Mouse (Mus musculus) adrenal gland, adult 8-10 months (tissue): ENCODE measurements around the gene Mesp1. TPM values are rescaled to one million over a fixed set of nuclear protein-coding genes. Genes with fewer than 3 reads are reported as not detected.

Experiments used
- DNase-seq: peaks from one replicate; pipeline ENCODE4 v3.0.0; 2022
- total RNA-seq, 4 experiments: library from RNA; stranded (reverse); gene quantifications; 2 replicates each; pipeline ENCODE4 v1.2.4; 2022

Mesp1 gene
- not detected for total RNA-seq

DNA sequence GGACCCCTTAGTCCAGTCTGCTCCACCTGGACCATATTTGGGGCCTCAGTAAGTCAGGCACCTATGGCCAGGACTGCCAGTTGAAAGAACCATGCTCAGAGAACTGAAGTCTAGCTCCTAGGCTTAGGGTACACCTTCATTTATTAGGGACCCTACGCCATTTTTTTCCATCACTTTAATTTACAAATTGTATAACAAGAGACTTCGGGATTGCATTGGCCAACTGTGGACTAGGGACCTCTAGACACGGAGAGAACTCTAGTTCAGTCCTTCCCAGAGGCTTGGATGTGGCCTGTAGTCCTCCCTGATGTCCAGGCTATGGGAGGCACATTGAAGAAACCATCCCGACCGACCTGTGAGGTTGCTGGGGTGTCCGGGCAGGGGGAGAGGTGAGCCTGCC lies at the start of gene Mesp1:
Gene Mesp1 (minus strand): TSS at position 101 of the 400 bp plus-strand sequence.
- DNase-seq = no peak

DNA sequence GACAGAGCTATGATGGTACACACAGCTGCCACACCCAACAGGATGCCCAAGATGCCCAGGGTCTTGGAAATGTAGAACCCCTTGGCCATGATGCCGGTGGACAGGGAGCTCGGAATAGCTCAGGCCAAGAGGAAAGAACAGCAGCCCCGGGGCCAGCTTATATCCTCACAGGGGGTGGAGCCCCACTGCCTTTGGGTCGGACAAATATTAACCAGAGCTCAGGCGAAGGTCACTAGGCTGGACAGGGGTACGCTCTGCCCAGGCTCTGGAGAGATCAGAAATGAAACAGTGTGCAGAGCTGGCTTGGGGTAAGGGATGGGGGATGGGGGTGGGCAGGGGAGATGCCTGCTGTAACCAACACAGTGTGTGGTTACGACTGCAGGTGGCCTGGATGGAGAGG lies 48.6 kb upstream of the Mesp1 start:
- DNase-seq = no peak

DNA sequence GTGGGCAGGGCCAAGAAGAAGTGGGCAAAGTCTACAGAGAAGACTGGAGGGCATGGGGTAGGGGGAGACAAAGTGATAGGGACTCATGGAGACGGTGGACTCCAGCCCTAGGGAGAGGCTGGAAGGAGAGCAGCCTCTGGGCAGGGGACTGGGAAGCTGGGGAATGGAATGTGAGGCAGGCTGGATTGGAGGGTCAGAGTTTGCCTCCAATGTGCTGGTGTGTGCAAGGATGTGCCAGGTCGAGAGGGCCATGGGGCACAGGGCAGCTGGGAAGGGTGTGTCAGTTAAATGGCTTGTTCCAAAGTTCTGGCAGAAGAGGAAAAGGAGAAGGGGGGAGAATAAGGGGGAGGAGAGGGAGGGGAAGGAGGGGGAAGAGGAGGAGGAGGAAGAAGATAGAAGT lies 43.7 kb upstream of the Mesp1 start:
- no peak for DNase-seq

DNA sequence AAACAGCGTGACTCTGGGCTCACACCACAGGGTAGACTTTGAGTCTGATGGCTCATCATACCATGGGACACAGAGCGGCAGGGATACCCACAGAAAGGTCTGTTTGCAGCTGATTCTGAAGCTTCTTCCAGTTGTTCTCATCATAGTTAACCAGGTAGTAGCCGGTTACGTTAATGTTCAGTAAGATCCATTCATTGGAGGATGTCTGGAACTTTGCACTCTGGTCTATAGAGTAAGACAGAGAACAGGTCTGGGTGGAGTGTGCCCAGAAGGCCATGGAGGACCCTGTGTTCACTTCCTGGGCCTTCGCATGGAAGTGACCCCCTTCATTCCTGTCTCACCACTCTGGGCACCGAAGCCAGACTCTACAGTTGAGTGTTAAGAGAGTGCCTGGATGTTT lies 41.6 kb upstream of the Mesp1 start:
- no peak for DNase-seq

DNA sequence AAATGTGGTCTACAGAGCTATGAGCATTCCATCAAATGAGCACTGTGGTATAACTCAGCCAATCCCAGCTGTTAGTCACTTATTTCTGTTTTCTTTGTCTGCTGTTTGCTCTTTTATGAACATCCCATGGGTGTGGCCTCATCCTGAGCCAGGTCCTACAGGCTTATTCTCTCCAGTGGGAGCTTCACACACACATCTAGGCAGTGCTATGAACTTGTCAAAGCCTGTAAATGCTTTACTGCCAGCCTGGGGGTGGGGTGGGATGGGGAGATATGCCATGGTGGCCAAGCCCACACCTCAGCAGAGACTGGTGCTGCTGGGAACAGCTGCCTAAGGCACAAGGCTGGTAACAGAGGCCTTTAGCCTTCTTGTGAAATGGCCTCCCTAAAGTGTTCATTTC lies 39.4 kb upstream of the Mesp1 start:
- DNase-seq = no peak

DNA sequence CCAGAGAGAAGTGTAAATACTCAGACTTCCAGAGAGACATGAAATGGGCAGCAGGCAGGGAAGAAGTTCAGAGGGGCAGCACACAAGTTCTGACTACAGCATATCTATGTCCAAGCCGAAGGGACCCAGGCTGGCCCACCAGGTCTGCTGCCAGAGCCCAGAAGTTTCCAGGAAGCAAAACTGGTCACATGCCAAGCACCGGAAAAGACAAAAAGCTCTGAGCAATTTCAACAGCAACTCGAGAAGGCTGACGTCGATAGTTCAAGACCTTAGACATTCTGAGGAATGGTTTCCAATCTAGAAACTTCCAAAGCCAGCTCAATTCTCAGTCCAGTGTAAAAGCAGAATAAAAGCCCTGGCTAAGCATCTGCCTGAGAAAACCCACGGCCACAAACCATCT lies 38.0 kb upstream of the Mesp1 start:
- no peak for DNase-seq

DNA sequence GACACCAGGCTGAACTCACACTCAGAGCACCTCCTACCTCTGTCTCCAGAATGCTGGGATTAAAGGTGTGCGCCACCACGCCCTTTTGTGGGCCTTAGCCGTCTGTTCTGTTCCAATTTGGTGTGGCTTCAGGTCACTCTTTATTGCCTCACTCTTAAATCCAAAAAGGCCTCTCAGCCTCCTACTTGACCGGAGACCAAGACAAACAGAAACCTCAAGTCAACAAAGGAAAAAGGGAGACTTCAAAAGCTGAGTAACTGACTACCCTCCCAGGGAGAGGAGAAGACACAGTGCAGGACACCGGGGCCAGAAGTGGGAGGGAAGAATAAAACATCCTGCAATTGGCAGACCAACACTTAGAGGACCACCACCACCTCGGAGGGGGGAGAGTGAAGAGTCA lies 37.6 kb upstream of the Mesp1 start:
- DNase-seq = no peak

DNA sequence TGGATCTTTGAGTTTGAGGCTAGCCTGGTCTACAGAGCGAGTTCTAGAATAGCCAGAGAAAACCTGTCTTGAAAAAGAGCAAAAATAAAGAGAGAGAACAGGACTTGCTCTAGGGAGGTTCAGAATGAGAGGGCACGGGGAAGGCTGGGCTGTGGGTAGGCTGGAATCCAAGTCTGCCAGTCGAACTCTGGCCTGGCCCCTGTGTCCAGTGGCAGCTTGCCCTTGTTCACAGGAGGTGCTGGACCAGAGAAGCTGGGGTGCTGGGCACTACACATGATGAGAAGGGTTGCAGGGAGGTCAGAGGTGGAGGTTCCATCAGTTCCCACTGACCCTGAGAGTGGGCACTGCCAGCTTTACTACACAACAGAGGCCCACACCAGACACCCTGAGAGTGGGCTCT lies 34.8 kb upstream of the Mesp1 start:
- DNase-seq = no peak

DNA sequence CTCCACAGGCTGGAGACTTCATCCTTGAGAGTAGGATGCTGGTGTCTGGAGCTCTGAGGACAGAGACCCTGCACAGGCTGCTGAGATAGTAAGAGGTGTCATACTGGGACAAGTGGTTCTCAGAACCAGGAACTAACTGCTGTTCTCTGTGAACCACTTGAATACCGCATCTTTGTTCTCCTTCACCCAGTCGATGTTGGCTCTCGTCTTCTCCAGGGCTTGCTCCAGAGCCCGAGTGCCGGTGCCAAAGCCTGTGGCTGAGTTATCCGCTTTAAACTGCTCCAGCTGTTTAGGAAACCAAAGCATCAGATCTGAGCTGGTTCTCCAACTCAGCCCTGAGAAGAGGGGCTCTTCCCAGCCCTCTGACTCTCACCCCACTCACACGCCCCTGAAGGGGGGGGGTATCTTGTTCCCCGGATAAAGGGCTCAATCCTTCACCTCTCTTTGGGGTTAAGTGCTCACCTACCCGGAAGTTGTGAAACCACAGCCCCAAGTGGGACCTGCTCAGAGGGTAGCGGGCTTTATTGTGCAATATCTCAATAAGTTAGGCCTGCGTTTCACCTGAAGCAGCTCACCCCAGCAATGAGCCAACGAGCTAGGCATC lies 28.6 kb upstream of the Mesp1 start:
- no peak for DNase-seq

DNA sequence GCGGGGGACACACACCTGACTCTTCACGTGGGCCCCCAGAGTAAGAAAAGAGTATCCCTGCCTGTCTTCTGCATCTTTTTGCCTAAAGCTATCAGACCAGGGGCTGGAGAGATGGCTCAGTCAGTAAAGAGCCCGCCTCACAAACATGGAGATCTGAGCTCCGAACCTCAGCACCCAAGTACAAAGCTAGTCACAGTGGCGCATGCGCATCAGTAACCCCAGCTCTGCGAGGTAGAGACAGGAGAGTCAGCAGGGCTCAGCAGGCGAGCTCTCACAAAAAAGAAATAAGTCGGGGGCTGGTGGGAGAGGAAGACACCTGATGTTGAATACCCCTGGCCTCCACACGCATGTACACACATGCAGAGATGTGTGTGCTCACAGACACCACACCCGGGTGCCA lies 26.4 kb upstream of the Mesp1 start:
- DNase-seq = no peak

DNA sequence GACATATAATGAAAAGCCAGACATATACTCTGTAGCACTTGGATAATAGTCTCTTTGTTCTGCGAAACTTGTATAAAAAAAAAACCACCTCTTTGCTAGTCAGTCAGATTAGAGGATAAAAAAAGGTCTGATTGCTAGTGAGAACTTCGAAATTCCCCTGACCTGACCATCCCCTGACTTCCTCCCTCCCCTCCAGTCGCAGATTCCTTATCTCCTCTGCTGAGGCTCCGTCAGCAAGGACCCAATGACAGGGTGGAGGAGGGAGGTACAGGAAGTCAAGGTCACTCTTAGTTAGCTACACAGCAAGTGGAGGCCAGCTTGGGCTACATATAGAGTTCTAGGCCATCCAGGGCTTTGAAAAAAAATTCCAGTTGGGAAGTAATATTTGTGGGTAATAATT lies 25.9 kb upstream of the Mesp1 start:
- DNase-seq = no peak

DNA sequence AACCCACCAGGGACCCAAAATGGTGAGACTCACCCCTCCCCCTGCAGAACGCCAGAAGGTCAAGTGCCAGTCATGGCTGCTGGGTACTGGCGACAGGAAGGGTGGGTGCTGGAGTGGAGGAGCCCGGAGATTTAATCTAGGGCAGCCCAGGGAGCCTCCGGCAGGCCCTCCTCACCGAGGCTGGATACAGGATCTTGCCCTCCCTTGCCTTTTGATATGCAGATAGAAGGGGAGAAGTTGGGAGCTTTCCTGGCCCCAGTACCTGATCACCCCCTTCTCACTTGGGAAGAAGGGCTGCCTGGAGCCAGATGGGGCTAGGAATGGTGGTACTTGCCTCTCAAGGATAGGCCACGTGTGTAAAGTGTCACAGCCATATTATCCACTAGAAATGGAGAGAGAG lies 24.7 kb upstream of the Mesp1 start:
- no peak for DNase-seq

DNA sequence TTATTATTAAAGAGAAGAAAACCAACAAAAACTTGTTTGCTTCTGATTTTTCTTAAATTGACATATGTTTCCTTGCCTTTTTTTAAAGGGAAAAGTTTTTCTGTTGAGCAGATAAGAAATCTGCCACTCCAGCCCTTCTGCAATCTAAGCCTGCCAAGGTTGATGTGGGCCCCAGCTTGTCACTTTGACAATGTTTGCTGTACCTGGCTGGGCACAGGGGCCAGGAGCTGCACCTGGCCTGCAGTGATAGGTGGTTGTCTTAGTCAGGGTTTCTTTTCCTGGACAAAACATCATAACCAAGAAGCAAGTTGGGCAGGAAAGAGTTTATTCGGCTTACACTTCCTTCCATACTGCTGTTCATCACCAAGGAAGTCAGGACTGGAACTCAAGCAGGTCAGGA lies 19.8 kb upstream of the Mesp1 start:
- no peak for DNase-seq

DNA sequence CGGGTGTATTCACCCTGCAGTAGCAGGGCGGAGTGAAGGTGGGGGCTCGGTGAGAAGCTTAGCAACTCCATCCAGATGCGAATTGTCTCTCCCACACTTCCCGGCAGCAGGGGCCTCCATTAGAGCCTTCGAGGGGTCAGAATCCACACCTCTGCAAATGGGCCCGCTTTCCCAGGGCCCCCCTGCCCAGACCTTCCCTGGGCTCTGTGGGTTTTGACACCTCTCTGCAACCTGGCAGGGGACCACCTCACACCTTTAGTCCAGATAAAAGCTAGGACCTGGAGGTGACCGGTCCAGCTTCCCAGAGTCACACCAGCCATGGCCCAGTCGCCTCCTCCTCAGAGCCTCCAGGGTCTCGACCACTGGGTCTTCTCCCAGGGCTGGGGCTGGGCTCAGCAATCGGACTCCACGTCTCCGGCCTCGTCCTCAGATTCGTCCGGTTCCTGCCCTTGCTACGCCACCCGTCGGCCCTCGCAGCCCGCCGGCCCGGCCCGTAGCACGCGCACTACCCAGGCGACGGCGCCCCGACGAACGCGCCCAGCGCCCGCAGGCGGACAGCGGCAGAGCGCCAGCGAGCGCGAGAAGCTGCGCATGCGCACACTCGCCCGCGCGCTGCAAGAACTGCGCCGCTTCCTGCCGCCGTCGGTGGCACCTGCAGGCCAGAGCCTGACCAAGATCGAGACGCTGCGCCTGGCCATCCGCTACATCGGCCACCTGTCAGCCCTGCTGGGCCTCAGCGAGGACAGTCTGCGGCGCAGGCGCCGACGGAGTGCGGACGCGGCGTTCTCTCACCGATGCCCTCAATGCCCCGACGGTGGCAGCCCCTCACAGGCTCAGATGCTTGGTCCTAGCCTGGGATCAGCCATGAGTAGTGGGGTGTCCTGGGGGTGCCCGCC lies 17.3 kb upstream of the Mesp1 start, which contains the start of gene Mesp2:
Gene Mesp2 (plus strand): TSS at position 117 of the 896 bp plus-strand sequence.
- DNase-seq = peak; percentile 50

DNA sequence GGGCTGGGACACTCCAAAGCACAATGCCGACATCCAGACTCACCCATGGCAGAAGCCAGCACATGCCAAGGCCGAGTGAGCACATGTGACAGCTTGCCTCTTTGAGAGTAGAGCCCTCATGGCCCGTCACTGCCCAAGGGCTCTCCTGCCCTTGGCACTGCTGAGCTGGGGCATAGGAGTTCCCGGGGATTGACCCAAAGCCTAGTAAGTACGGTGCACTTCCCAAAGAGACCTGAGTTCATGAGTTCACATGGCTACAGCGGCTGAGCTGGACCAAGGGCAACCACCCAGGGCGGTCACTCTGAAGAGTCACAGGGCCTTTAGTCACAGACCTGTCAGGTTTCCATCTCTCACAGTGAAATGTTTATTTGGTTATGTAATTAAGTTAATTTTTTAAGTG lies 15.0 kb upstream of the Mesp1 start:
- peak; percentile 43 for DNase-seq

DNA sequence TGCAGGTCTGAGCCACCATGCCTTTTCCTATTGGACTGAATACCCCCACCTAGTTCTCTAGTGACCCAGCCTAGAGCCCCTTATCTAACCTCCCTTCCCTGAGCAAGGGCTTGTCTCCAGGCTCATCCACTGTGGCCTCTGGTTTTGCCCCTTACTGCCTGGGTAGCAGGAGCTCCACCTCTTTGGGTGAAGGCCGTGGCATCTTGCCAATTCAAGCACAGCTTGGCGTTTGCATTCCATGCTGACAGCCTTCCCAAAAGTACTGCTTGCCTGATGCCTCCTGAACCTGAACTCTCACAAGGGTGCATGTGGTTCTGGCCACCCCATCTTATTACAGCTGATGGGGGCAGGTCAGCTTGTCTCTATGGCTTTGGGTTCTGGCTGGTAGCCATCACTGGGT lies 10.3 kb upstream of the Mesp1 start:
- DNase-seq = peak; percentile 70

DNA sequence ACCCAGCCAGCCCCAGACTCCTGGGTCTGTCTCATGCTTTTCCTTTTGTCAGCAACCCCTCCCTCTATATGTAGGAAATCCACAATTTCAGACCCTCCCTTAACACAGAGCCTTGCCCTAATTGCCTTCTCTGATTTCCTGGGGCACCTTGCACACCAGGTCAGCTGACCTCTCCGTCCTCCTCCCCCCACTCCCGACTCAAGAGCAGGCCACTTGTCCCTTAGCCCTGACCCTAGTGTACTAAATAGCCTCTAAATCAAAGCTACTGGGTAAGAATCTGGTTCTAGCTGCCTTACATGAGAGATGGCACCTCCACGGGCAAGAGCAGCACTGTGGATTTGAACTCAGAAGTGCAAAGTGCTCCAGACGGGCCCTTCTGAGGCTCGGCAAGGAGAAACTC lies 8.4 kb upstream of the Mesp1 start:
- no peak for DNase-seq

DNA sequence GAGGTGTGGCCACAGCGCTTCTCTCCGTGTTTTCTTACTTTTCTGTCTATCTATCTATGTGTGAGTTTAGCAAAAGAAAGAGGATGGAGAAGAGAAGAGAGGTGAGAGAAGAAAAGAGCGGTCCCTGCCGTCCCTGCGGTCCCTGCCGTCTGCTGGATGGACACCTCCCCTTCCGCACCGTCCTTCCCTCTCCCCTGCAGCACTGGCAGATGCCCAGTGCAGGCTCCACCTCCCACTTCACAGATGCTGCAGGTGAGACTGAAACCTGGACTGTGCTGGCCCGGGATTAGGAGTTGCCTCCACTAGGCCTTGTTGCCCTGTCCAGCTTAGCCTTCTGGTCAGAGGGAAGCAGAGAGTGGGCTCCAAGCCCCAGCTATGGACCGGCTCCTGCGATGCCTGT lies 7.8 kb upstream of the Mesp1 start:
- DNase-seq = no peak

DNA sequence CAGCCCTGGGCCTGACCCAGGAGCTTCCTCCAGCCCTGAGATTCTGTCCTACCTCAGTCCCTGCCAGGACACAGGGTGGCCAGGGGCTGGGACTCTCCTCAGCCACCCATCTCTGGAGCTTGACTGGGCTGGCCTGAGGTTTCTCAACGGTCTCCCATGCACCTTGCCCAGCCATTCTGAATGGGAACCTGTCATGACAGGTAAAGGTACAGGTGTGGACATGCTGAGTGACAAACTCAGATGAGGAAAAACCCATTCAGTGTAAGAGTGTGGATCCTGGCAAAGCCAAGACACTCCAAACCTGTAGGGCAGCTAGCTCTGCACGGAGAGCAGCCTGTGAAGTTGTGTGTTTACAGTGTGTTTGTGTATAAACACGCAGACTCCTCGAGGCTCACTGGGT lies 6.7 kb upstream of the Mesp1 start:
- DNase-seq = no peak

DNA sequence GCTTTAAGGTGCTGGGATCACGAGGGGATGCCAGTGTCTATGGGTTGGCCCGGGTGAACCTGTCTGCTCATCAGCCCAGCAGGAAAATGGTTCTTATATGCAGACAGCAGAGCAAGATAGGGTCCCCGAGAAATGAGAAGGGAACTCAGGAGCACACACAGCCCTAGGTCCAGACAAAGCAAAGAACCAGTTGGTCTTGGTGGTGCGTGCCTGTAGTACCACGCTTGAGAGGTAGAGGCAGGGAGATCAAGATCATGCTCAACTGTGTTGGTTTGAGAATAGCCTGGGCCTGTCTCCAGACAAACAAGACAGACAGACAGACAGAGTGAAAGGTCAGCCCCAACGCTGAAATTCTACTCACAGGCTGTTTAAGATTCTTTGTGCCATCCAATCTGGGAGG lies 5.9 kb upstream of the Mesp1 start:
- no peak for DNase-seq

DNA sequence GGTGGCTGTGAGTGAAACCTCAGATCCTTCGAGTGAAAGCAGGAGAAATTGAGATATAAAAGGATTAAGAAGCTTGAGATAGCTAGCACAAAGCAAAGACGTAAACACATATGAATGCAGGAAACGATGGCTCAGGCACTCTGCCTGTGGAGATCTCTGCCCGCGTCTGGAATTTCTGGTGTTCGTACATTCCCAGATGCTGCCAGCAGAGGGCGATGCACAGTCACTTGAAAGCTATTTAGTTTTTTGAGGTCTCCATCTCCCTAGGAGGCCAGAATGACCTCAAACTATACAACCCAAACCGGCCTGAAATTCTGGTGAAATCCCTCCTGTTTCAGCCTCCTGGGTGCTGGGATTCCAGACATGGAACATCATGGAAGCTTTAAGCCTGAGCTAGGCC lies 5.5 kb upstream of the Mesp1 start:
- DNase-seq = peak; percentile 58

DNA sequence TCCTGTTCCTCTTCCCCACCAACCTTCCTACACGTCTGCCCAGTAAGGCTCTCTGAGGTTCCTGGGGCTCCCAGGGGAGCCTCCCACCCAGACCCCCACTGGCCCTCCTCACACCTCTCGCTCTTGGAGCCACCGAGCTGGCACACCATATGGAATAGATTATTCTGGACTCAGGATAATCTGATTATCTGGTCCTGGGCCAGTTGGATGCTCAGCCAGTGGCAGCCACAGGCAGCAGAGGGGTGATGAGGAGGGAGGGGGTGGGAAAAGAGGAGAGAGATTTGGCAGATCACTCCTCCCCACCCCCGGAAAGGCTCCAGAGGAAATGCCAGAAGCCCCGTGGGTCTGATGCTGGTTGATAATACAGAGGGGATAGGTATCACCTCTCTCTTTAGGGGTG lies 5.0 kb upstream of the Mesp1 start:
- no peak for DNase-seq

DNA sequence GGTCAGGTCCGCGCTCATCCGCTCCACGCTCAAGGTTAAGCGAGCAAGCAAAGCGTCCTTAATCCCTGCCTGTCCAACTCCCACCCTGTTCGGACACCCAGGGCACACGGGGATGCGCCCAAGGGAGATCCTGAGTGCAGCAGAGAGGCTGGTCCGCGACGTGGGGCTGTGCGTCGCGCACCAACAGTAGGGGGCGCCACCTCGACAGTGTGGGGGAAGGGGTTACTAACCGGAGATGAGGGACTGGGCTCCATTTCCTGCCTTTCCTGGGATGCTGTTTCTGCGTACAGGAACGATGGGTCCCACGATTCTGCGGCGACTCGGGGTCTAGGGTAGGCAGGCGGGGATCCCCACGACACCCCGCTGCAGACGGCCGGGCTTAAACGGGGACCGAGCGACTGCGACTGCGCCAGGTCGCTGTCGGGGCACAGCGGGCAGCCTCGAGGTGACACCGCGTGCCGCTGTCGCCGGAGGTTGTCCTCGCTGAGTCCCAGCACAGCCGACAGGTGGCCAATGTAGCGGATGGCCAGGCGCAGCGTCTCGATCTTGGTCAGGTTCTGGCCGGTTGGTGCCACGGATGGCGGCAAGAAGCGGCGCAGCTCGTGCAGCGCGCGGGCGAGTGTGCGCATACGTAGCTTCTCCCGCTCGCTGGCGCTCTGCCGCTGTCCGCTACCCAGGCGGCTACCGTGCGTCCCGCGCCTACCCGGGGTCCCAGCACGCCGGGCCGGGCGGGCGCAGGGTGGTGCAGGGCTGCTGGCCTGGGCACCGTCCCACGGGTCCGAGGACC lies 760 bp downstream of the Mesp1 start:
- no peak for DNase-seq
